Mouse (Mus musculus) ZHBTc4 (cell line): Measurements from ENCODE around the gene Trpc5.
A peak's percentile ranks its signal among the peaks of the same experiment; 100 is the strongest.

Experiments
- DNase-seq: peaks from one replicate; pipeline ENCODE4 v3.0.0-alpha.2; 2011; ENCODE audit warnings: low read depth, low spot score

The Trpc5 gene

GRCm38 (mm10) chrX:144337938-144338337 lies 350.0 kb downstream of the Trpc5 start:
- peak; percentile 67 for DNase-seq

- peak; percentile 91 for DNase-seq
Observed at GRCm38 (mm10) chrX:144335332-144336015, 352.5 kb downstream of the Trpc5 start.
